Mouse (Mus musculus) neural tube, embryonic 15.5 days (tissue): ENCODE results near the gene Jam3. TPM values are rescaled to one million over a fixed set of nuclear protein-coding genes. Genes with fewer than 3 reads are reported as not detected.

Experiments
- ATAC-seq: fragments of 200-750 bp; cut with Nextera tagmentation; 2 replicates; pipeline ENCODE4 v1.8.0; 2017; ENCODE audit warnings: mild to moderate bottlenecking, moderate TSS enrichment, moderate library complexity; ENCODE audit not compliant: low FRiP score
- H3K27ac ChIP-seq: fragments of 300-500 bp; sonication (generic); replicated peaks from 2 replicates; pipeline ENCODE4 v1.5.1; 2015; ENCODE audit warnings: mild to moderate bottlenecking, inconsistent platforms
- H3K27me3 ChIP-seq: fragments of 300-500 bp; sonication (generic); replicated peaks from 2 replicates; pipeline ENCODE4 v1.6.1; 2015; ENCODE audit warnings: inconsistent platforms
- H3K36me3 ChIP-seq: fragments of 300-500 bp; sonication (generic); 2 replicates; pipeline ENCODE4 v1.6.1; 2015; ENCODE audit warnings: inconsistent platforms
- H3K4me1 ChIP-seq: fragments of 300-500 bp; sonication (generic); 2 replicates; pipeline ENCODE4 v1.6.1; 2015; ENCODE audit warnings: inconsistent platforms
- H3K4me2 ChIP-seq: fragments of 300-500 bp; sonication (generic); 2 replicates; pipeline ENCODE4 v1.6.1; 2015; ENCODE audit warnings: inconsistent platforms, mild to moderate bottlenecking, moderate library complexity
- H3K4me3 ChIP-seq: fragments of 300-500 bp; sonication (generic); replicated peaks from 2 replicates; pipeline ENCODE4 v1.5.1; 2015; ENCODE audit warnings: mild to moderate bottlenecking, inconsistent platforms
- H3K9ac ChIP-seq: fragments of 300-500 bp; sonication (generic); replicated peaks from 2 replicates; pipeline ENCODE4 v1.6.1; 2015; ENCODE audit warnings: mild to moderate bottlenecking, inconsistent platforms
- H3K9me3 ChIP-seq: fragments of 300-500 bp; sonication (generic); replicated peaks from 2 replicates; pipeline ENCODE4 v1.6.1; 2016; ENCODE audit warnings: inconsistent platforms
- WGBS: fragments of 180-500 bp; shearing (Covaris S2); methylation state at CpG from one replicate; pipeline ENCODE4 v1.1.7; 2015; ENCODE audit warnings: mixed read lengths; 5-methylcytosine and 5-hydroxymethylcytosine counted together
- polyA plus RNA-seq: library from polyadenylated mRNA; unstranded; fragments of >200 nt; fragmentation: Nextera tagmentation; extraction: Ambion mirVana; gene quantifications from 2 replicates; pipeline ENCODE4 v1.2.1, GENCODE M21; 2015

Jam3 gene
- polyA plus RNA-seq, 1 experiment from 2014 or later = 42.3 TPM

- no peak overlapping the region for H3K4me3 ChIP-seq
- H3K9me3 ChIP-seq = no peaks in the 10 kb centered on the region
- no peaks in the 10 kb centered on the region for H3K4me1 ChIP-seq
- no peak overlapping the region for H3K4me2 ChIP-seq
- no peak for ATAC-seq
- H3K27me3 ChIP-seq = no peaks in the 10 kb centered on the region
- peaks cover 92% of the 10 kb centered on the region for H3K36me3 ChIP-seq
- 98% methylated on average over 3 of the region's 3 CpGs for WGBS
- H3K9ac ChIP-seq = no peak overlapping the region
- no peak overlapping the region for H3K27ac ChIP-seq
Observed at GRCm38 (mm10) chr9:27087402-27087801, 67.8 kb downstream of the Jam3 start.

- no peak overlapping the region for H3K4me3 ChIP-seq
- peaks cover 85% of the 10 kb centered on the region for H3K36me3 ChIP-seq
- H3K27ac ChIP-seq = no peak overlapping the region
- H3K9me3 ChIP-seq = no peaks in the 10 kb centered on the region
- no peak overlapping the region for H3K4me2 ChIP-seq
- H3K27me3 ChIP-seq = no peaks in the 10 kb centered on the region
- H3K4me1 ChIP-seq = no peaks in the 10 kb centered on the region
- 96% methylated on average over 5 of the region's 5 CpGs for WGBS
- no peak for ATAC-seq
- H3K9ac ChIP-seq = no peak overlapping the region
Observed at GRCm38 (mm10) chr9:27086256-27086655, 69.0 kb downstream of the Jam3 start.

- Histone ChIP-seq H3K9ac (no peak overlapping the region), H3K4me1 (no peaks in the 10 kb centered on the region), H3K9me3 (no peaks in the 10 kb centered on the region), H3K4me3 (no peak overlapping the region), H3K27ac (no peak overlapping the region), H3K36me3 (peaks cover 45% of the 10 kb centered on the region), H3K27me3 (no peaks in the 10 kb centered on the region), H3K4me2 (no peak overlapping the region)
- ATAC-seq = no peak
Observed at GRCm38 (mm10) chr9:27075812-27076211, 79.4 kb downstream of the Jam3 start.

- peaks cover 48% of the 10 kb centered on the region for H3K36me3 ChIP-seq
- H3K27me3 ChIP-seq = no peaks in the 10 kb centered on the region
- whole genome bisulfite sequencing = 82% methylated on average over 1 of the region's 1 CpGs
- no peak overlapping the region for H3K9ac ChIP-seq
- no peaks in the 10 kb centered on the region for H3K4me1 ChIP-seq
- H3K9me3 ChIP-seq = no peaks in the 10 kb centered on the region
- H3K4me2 ChIP-seq = no peak overlapping the region
- H3K27ac ChIP-seq = no peak overlapping the region
- H3K4me3 ChIP-seq = no peak overlapping the region
- ATAC-seq = no peak
Observed at GRCm38 (mm10) chr9:27074677-27075076, 80.5 kb downstream of the Jam3 start.

GRCm38 (mm10) chr9:27070895-27071294 is 84.3 kb downstream of the Jam3 start:
- ATAC-seq = no peak
- no peaks in the 10 kb centered on the region for H3K4me1 ChIP-seq
- H3K4me3 ChIP-seq = no peak overlapping the region
- H3K4me2 ChIP-seq = no peak overlapping the region
- H3K27me3 ChIP-seq = no peaks in the 10 kb centered on the region
- no peak overlapping the region for H3K27ac ChIP-seq
- H3K9ac ChIP-seq = no peak overlapping the region
- no peaks in the 10 kb centered on the region for H3K9me3 ChIP-seq
- H3K36me3 ChIP-seq = peaks cover 64% of the 10 kb centered on the region
- 94% methylated on average over 4 of the region's 4 CpGs for WGBS

- no peak for ATAC-seq
- H3K36me3 ChIP-seq = peaks cover 74% of the 10 kb centered on the region
- no peaks in the 10 kb centered on the region for H3K27me3 ChIP-seq
- H3K4me3 ChIP-seq = no peak overlapping the region
- H3K9me3 ChIP-seq = no peaks in the 10 kb centered on the region
- no peak overlapping the region for H3K9ac ChIP-seq
- no peak overlapping the region for H3K4me2 ChIP-seq
- H3K4me1 ChIP-seq = no peaks in the 10 kb centered on the region
- no peak overlapping the region for H3K27ac ChIP-seq
- 92% methylated on average over 5 of the region's 5 CpGs for WGBS
Observed at GRCm38 (mm10) chr9:27058341-27058740, 96.9 kb downstream of the Jam3 start.

- Histone ChIP-seq H3K27ac (no peak overlapping the region), H3K4me1 (no peaks in the 10 kb centered on the region), H3K9me3 (no peaks in the 10 kb centered on the region), H3K4me3 (no peak overlapping the region), H3K27me3 (no peaks in the 10 kb centered on the region), H3K9ac (no peak overlapping the region), H3K4me2 (no peak overlapping the region), H3K36me3 (peaks cover 67% of the 10 kb centered on the region)
- ATAC-seq = no peak
- 94% methylated on average over 2 of the region's 2 CpGs for WGBS
Observed at GRCm38 (mm10) chr9:27049492-27049891, 105.7 kb downstream of the Jam3 start.

Other genes with a start within 250 kb of the Jam3 start
- not detected in 2 replicates for gene Gm1110, start 232.3 kb downstream of the Jam3 start, polyA plus RNA-seq
- gene Acad8, start 155.9 kb downstream of the Jam3 start, polyA plus RNA-seq = 30.7 and 33.5 TPM in 2 replicates
- gene Thyn1, start 155.7 kb downstream of the Jam3 start, polyA plus RNA-seq = 140 and 148 TPM in 2 replicates
- 80.2 and 80.3 TPM in 2 replicates for gene Vps26b, start 125.4 kb downstream of the Jam3 start, polyA plus RNA-seq
- 12.6 and 16.7 TPM in 2 replicates for gene Ncapd3, start 125.2 kb downstream of the Jam3 start, polyA plus RNA-seq
- gene Igsf9b, start 143.8 kb upstream of the Jam3 start, polyA plus RNA-seq = 19.0 and 23.2 TPM in 2 replicates
- gene Spata19, start 241.4 kb upstream of the Jam3 start, polyA plus RNA-seq = not detected in 2 replicates